Mouse (Mus musculus) central nervous system, embryonic 11.5 days (tissue): Measurements from ENCODE around the gene Ttc32. TPM values are rescaled to one million over a fixed set of nuclear protein-coding genes. Genes with fewer than 3 reads are reported as not detected.

Experiments used
- polyA plus RNA-seq: library from polyadenylated mRNA; depleted of rRNA; stranded (reverse); fragments of >200 nt; gene quantifications from 2 replicates; pipeline ENCODE4 v1.2.3, GENCODE M21; 2012; rRNA removed

Gene Ttc32
- polyA plus RNA-seq: 9.3 and 10.1 TPM in 2 replicates

GRCm38 (mm10) chr12:9029888-9030723 lies at the start of gene Ttc32:
Gene Ttc32 (plus strand): TSS chr12:9029997.

Other genes starting within 250 kb of the Ttc32 start
- 175 and 297 TPM in 2 replicates for gene Laptm4a, start 108.3 kb upstream of the Ttc32 start, polyA plus RNA-seq
- 0.58 and 0.80 TPM in 2 replicates for gene Matn3, start 82.1 kb upstream of the Ttc32 start, polyA plus RNA-seq
- gene Wdr35, start 56.1 kb upstream of the Ttc32 start, polyA plus RNA-seq: 18.1 and 19.9 TPM in 2 replicates